Mouse (Mus musculus) lung, postnatal 36 days (tissue): ENCODE results near the gene Tnnt2.
A peak's percentile ranks its signal among the peaks of the same experiment; 100 is the strongest.

Source experiments
- DNase-seq: peaks from one replicate; pipeline ENCODE4 v3.0.0; 2022; ENCODE audit warnings: mixed read lengths

Gene Tnnt2

GRCm38 (mm10) chr1:135818481-135819086 lies 17.6 kb upstream of the Tnnt2 start, which contains the start of gene Lad1:
TSS of gene Lad1 (plus strand) at chr1:135818598.
- DNase-seq: peak; percentile 66

- no peak for DNase-seq
These were observed 16.1 kb upstream of the Tnnt2 start for GRCm38 (mm10) chr1:135820071-135820470.

- DNase-seq: no peak
These were observed 15.3 kb upstream of the Tnnt2 start for GRCm38 (mm10) chr1:135820736-135821364.

DNA sequence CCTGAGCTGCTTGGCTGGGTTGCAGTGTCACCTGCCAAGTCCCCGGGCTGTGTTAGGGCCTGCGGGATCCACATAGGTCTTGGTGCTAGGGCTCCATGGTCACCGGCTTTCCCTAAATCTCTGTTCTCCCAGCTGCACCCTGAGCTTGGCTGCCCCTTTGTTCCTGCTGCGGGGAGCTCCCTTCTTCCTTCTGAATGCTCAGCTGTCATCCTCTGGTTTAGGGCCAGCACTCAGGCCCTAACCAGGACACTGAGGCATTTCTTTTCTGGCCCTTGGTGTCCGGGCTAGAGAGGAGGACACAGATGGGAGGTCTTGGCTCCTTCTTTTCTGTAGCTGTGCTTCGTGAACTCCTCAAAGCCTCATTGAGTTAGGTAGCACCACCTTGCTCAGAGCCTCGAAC lies 14.4 kb upstream of the Tnnt2 start:
- no peak for DNase-seq

- peak; percentile 76 for DNase-seq
These were observed 7.2 kb upstream of the Tnnt2 start for GRCm38 (mm10) chr1:135828918-135829317.

DNA sequence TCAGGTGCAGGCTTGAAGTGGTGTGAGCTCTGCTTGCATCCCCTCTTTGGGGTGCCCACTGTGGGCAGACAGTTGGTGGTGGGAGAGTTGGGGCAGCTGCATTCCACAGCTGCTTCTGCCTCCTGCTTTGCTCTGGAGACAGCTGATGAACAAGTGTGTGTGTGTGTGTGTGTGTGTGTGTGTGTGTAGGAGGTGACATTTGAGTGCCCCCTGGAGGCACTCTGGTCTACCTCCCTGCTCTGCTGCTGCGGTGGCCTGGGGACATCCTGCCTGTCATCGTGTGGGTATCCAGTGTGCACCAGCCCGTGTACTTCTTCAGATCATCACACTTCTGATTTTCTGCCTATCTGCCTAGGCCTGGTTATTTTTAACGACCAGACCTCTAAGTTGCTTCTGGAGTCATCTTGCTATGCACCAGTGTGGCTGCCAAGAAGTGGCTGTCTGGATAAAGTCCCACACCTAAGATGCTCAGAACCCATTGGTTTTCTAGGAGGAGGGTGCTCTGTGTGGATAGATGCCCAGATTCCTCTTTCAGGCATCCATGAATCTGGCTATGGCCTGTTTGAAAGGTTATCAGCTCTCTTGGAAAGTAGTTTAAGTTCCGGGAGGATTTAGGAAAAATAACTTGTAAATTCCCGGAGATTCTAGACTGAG lies 1.8 kb upstream of the Tnnt2 start:
- DNase-seq: no peak

DNA sequence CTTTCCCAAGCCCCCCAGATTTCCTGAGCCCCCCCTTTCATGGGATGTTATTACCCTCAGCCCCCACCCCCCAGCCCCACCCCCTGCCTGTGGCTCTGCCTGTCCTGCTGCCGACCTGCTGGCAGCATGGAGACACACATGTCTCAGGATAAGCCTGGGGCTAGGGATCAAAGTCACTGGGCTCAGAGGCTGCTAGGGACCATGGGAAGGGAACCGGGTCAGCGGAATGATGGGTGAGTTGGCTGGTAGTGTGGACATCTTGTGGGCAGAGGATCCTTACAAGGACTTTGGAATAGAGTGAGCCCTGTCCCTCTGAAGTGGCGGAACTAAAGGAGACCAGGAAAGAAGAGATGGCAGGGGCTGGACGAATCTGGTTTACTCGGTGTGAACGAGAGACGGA lies 1.2 kb upstream of the Tnnt2 start:
- no peak for DNase-seq

DNA sequence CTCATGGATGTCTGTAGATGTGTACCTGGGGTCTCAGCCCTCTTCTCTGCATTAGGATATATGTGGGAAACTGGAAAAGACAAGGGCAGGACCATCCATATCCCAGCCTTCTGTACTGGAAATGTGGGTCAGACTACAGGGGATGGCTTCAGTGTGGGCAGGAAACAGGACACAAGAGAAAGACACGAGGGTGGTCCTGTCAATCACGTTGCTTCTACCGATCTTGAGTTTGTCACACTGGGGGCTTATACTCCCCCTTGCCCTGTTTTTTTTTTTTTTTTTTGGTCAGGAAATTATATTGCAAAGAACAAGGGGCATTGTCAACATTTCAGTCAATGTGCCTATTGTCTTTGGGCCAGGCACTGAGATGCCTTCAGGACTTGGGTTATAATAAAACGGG lies 2.5 kb downstream of the Tnnt2 start:
- DNase-seq: no peak

DNA sequence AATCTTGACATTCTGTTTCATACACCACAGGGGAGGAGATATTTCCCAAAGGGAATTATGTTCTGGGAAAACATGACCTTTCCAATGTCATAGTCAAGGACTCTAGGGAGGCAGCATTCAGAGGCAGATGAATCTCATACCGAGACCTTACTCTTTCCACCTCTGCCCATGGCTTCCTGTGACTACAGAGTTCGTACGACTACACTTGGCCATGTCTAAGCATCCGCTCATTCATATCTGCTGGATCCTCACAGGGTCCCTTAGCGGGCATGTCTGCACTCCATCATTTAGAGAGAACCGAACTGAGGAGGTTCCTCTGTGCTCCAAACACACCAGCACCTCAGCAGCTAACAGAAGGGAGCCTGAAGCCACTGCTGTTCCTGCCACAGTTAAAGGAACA lies 2.9 kb downstream of the Tnnt2 start:
- no peak for DNase-seq

- no peak for DNase-seq
These were observed 4.7 kb downstream of the Tnnt2 start for GRCm38 (mm10) chr1:135840675-135841395.

- no peak for DNase-seq
These were observed 7.5 kb downstream of the Tnnt2 start for GRCm38 (mm10) chr1:135843519-135844262.

DNA sequence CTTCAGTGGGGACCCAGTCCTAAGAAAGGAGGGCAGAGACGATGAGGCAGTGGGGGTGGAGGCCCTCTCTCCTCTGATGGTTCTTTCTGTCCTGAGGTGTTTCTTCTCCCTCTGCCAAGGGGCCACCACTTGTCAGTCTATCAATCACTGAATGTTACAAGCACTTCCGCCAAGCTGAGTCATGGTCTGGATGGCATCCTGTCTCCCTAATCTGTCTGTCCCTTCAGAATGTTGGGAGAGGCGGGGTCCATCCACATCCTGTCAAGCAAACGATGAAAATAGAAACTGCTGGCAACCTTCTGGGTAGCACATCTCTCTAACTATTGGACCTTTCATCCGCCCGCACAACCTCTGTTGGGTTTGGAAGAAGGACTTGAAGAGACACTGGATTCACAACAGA lies 8.3 kb downstream of the Tnnt2 start:
- peak; percentile 74 for DNase-seq

GRCm38 (mm10) chr1:135846632-135847031 lies 10.5 kb downstream of the Tnnt2 start:
- DNase-seq: no peak

GRCm38 (mm10) chr1:135847139-135847562 lies 11.0 kb downstream of the Tnnt2 start:
- peak; percentile 72 for DNase-seq

- DNase-seq: no peak
These were observed 11.6 kb downstream of the Tnnt2 start for GRCm38 (mm10) chr1:135847611-135848351.

DNA sequence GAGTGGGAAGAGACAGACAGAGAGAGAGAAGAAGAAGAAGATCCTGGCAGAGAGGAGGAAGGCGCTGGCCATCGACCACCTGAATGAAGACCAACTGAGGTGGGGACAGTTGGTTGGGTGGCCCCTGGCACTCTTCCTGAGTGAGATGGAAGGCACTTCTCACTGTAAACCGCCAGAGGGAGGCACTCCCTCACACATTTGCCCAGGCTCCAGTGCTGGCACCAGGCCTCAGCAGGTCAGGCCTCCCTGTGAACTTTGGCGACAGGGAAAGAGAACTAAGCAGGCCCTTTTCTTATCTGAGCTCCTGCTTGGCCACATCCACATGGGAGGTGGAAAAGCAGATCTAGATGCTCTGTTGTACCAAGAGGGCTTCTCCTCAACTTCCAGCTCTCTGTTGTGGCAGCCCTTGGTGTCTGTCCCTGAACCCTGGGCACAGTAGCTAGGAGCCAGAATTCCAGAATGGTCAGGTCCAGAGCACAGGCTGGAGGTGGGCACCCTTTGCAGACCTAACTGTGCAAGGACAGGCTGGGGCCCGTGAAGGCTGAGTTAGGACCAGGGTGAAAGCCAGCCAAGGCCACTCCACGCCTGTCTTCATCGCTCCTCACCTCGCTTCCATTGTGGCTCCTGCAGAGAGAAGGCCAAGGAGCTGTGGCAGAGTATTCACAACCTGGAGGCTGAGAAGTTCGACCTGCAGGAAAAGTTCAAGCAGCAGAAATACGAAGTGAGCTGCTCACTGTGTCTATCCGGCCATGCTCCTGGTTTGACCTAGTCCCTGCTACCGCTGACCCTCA lies 14.8 kb downstream of the Tnnt2 start:
- peak; percentile 46 for DNase-seq

DNA sequence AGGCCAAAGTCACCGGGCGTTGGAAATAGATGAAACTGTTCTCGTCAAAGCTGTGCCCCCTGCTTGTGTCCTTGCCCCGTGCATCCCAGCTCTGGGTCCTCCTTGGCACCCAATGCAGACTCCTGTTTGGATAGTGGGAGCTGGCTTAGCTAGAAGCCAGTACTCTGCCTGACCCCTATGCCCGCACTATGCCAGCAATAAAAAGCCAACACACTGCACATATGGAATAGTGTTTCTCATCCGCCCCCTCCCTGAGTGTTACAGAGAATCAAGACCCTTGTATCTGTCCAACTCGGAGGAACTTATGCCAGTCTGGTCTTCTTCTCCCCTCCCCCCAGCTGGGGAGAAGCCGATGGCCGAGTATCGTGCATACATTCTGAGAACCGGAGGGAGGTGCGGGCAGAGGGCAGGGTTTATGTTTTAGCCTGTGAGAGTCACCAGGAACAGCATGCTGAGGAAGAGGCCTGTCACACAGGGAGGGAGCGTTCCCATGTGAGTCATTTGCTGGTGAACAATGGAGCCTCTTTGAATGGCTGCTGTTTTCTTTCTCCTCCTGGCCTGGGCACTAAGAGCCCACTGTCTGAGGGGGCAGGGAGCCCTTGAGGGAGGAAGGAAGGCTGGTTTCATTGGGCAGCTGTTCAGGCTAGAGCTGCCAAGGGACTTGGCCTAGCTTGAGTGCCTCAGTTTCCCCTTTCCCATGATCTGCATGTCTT lies 16.0 kb downstream of the Tnnt2 start:
- no peak for DNase-seq

GRCm38 (mm10) chr1:135853200-135853599 lies 17.0 kb downstream of the Tnnt2 start:
- DNase-seq: no peak

- DNase-seq: no peak
These were observed 18.6 kb downstream of the Tnnt2 start for GRCm38 (mm10) chr1:135854591-135855343.

DNA sequence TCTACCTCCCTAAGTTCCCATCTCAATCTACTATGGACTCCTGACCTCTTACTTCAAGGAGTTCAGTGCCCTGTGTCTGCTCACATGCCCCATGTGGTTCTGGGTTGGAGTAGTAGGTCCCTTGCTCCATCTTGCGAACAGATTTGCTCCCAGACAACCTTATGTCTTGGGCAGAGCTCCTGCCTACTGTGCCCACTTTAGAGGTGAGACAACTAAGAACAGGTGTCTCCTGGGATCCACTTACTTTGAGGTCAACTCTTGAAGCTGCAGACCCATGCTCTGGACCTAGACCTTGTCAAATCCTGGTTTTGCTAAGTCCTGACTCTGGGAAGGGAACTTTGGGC lies 19.2 kb downstream of the Tnnt2 start:
- no peak for DNase-seq
